Mouse (Mus musculus): ENCODE results near the gene Snhg11.
"Not testable (repeated sequence)": the region's sequence is repeated elsewhere in the genome, so short reads cannot be mapped to it uniquely, and the experiment has no call there.

The Snhg11 gene

DNA sequence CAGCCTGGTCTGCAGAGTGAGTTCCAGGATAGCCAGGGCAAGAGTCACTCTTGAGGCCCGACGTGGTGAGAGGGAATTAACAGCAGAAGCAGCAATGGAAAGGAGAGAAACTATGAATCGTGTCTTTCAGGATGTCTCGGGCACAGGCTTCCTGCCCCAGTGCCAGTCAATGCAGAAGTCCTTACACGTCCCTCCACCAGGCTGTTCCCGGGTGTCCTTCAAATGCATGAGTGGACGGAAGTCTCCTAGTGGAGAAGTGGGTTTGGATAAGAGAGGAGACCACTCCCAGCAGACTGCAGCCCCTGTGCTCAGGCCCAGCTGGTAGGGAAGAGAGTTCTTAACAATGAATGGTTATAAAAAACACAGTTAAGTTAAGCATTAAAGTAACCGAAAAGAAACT lies 7.1 kb upstream of the Snhg11 start:
- in situ Hi-C loops (cut with MboI; ENCODE audit: low sequenced_read_pairs) = no loop called here

DNA sequence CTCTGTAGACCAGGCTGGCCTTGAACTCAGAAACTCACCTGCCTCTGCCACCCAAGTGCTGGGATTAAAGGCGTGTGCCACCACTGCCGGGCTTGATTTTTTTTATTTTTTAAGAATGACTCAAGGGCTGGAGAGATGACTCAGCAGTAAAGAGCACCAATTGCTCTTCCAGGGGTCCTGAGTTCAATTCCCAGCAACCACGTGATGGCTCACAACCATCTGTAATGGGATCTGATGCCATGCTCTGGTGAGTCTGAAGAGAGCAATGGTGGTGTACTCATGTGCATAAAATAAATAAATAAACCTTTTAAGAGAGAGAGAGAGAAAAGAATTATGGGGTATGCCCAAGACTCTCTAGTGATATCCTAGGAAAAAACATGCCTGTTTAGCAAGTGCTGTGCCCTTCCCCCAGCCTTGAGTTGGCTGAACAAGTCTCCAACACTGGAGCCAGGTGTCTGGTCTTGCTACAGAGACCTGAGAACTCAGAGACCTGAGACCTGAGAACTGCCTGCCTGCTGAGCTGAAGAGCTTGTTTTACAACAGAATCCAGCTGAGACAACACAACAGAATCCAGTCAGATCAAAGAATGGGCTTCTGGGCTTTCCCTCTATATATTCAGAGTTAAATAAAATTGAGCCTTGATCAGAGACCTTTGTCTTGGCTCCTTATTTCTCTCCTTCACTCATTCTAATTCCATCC lies 5.8 kb upstream of the Snhg11 start:
- in situ Hi-C loops (cut with MboI; ENCODE audit: low sequenced_read_pairs) = no loop called here

DNA sequence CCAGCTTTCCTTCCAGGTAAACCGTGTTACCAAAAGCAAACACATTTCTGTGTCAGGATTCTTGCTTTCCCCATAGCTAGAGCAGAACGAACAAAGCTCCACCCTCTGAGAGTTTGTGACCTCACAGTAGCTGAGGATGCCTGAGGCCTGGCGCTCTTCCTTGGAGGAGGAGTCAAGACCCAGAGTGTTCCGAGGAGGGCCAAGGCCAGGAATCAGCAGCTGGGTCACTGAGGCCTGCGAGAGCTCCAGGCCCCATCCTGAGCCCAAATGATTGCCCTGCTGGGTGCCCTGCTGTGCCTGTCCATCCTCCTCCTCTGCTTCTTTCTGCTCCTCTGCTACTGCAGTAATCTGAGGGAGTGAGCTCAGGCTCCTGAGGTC lies 5.3 kb upstream of the Snhg11 start:
- in situ Hi-C loops (cut with MboI; ENCODE audit: low sequenced_read_pairs) = no loop called here

DNA sequence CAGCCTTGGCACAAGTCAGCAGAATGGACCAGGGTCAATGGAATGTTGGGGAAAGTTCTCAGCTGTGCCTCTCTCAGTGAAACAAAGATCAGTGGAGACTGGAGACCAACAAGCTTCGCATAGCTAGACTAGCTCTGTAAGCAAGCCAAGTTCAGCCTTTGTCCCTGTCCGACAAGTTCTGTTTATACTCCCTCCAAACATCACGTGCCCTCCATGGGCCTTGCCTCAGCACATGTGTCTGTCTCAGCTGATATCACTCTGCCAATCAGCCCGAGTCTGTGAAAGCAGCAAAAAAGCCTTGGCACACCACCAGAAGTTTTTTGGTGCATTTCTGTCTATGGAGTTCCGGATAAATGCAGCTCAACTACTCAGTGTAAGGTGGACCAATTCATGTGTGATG lies 2.4 kb upstream of the Snhg11 start:
- in situ Hi-C loops (cut with MboI; ENCODE audit: low sequenced_read_pairs) = no loop called here

DNA sequence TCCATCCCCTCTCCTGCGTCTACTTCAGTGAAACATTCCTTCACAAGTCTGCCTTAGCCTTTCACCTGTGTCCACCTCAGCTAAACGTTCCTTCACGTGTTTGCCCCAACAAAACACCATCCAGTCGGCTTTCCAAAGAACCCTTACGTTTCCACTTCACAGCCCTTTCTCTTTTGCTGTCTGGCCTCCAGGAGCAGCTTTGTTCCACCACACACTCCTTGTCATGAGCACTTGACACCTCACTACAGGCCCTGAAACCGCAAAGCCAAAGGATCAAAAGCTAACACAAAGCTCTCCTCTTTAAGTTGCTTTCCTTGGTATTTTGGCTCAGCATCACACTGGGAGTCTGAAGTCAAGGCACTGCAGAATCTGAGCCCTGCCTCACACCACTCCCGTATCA lies 1.9 kb upstream of the Snhg11 start:
- in situ Hi-C loops (cut with MboI; ENCODE audit: low sequenced_read_pairs) = no loop called here

DNA sequence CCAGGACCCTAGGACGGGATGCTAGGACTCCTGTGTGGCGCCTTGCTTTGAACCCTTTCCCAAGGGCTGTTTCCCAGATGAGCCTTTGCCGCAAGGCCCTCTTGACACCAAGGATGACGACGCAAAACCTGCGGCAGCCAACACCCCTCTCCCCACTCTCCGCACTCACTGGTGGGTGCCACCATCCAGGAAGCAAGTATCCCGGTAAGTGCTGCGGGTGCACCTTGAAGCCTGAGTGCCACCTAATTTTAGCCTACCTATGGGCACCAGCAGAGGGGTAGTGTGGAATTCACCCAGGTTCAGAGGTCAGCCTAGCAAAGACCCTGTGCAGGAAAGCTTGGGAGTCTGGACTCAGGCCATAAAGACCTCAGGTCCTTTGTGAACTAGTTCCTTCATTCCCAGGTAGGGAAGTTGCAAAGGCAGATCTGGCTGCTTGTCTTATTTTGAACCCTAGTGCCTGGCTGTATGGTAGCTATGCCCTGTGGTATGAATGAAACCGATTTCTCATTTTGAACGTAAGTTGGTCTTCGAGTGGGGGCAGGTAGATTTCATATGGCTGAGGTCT lies 767 bp downstream of the Snhg11 start:
- in situ Hi-C loops (cut with MboI; ENCODE audit: low sequenced_read_pairs) = no loop called here

DNA sequence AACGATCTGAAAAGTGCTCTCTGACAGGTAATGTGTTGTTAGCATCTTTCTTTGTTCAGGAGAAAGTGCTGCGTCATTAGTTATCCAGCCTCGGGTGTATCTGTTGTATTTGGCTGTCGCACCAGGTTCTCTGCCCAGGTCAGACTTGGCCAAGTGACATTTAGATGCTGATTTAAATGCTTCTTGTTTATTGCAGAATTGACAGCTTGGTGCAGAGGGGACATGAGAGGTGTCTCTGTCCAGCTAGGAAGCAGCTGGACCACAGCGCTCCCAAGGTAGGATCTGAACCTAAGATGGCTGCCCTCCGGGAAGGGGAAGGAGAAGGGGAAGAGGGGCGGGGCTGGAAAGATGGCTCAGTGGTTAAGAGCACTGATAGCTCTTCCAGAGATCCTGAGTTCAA lies 1.4 kb downstream of the Snhg11 start:
- in situ Hi-C loops (cut with MboI; ENCODE audit: low sequenced_read_pairs) = no loop called here

DNA sequence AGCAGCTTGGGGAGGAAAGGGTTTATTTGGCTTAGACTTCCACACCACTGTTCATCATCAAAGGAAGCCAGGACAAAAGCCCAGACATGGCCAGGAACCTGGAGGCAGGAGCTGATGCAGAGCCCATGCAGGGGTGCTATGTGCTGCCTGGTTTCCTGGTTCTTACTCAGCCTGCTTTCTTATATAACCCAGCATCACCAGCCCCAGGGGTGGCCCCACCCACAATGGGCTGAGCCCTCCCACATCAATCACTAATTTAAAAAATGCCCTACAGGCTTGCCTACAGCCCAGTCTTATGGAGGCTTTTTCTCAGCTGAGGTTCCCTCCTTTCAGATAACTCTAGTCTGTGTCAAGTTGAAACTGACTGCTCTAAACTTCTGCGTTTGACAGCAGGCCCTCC lies 2.4 kb downstream of the Snhg11 start:
- in situ Hi-C loops (cut with MboI; ENCODE audit: low sequenced_read_pairs) = no loop called here

DNA sequence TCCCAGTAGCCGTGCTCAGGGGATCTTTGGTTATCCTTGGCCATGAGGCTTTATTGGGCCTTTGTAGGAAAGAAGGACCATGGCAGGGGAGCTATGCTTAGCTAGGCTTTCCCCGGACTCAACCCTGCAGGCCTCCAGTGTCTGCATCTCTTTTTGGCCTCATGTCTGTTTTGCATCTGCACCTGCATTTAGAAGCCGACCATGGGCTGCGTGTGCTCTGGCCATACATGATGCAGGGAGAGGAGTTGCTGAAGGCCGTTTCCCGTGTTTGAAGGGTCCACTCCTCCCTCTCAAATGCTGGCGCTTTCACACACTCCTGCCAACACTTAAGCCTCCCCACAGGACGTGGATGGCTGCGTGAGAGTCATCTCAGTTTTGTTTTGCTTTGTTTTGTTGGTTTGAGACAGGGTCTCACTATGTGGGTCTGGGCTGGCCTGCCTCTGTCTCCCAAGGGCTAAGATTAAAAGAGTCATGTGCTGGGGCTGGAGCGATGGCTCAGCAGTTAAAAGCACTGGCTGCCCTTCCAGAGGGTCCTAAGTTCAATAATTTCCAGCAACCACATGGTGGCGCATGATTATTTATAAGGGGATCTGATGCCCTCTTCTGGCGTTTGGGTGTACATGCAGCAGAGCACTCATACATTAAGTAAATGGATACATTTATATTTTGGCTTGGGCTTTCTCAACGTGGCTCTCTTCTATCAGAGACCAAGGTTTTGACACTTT lies 4.1 kb downstream of the Snhg11 start:
- in situ Hi-C loops (cut with MboI; ENCODE audit: low sequenced_read_pairs) = no loop called here

DNA sequence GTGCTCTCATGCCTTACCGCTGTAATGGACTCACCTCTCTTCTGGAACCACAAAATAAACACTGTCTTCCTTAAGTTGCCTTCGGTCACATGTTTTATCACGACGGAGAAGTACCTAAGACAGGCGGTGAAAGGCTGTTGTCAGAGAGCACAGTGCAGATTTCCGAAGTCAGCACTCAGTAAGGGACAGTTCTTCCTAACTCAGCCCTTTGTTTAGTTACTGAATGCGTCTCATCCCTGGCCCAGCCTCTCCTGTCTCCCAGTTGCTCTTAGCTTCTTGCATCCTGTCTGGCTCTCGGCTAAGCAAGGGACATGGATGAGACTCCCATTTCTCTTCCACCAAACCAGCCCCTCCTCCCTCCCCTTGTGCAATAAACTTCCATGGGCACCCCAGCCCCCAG lies 10.6 kb downstream of the Snhg11 start:
- in situ Hi-C loops (cut with MboI; ENCODE audit: low sequenced_read_pairs) = no loop called here

DNA sequence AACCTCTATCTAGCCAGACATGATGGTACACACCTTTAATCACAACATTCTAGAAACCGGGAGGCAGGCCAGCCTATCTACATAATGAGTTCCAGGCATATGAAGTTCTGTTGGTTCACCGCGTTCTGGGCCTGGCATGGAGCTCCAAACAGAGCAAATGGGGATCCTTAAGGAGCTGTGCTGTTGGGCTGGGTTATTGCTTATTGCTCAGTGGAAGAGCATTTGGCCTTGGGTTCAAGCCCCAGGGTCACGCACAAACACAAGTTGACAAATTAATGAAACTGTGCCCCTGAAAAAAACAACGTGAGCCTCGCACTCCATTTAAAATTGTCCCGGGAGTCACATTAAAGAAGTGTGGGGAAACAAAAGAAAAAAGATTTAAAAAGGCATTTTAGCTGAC lies 14.0 kb downstream of the Snhg11 start:
- in situ Hi-C loops (cut with MboI; ENCODE audit: low sequenced_read_pairs) = no loop called here

DNA sequence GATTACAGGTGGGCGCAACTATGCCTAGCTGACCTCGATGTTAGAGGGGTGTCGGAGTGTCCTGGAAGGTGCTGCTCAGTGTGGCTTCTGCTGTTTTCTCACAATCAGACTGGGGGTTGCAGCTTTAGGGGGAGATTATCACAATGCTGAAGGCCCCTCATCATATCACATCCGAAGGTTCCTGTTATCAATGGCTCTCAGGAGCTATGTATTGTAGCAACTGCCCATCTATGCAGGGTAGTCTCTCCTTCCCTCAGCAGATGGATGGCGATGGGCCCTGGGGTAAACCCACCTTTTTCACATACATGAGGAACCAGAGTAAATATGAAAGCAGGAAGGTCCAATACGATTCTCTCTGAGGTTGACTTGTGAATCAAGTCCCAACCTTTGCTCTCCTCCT lies 20.9 kb downstream of the Snhg11 start:
- in situ Hi-C loops (cut with MboI; ENCODE audit: low sequenced_read_pairs) = no loop called here

DNA sequence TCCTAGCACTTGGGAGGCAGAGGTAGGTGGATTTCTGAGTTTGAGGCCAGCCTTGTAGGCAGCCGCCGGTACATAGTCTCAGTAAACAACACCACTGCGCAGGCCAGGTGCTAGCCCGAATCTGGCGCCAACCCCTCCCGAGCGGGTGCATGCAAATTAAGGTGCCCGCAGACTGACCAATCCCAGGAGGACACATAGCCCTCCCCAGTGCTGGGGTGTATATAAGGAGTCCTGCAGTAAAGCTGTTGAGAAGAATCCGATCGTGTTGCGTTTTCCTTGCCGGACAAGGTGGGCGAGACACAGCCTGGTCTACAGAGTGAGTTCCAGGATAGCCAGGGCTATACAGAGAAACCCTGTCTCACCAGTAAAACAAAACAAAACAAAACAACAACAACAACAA lies 21.7 kb downstream of the Snhg11 start:
- in situ Hi-C loops (cut with MboI; ENCODE audit: low sequenced_read_pairs) = not testable (repeated sequence)

DNA sequence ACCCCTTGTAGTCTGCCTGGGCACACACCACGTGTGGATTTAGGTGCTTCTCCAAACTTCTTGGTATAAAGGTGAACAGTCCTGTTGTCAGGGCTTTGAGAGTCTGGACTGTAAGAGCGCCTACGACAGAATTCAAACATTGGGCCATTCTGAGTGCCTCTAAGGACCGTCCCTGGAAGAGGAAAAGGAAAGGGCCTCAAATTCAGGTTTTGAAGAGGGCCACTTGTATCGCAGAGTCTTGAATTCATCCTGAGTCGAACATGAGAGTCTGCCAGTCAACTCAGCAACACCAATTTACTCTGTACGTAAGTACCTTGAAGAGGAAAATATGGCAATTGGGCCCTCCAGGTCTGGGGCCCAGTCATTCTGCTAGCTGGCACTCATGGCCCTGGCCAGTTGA lies 27.5 kb downstream of the Snhg11 start:
- in situ Hi-C loops (cut with MboI; ENCODE audit: low sequenced_read_pairs) = no loop called here

DNA sequence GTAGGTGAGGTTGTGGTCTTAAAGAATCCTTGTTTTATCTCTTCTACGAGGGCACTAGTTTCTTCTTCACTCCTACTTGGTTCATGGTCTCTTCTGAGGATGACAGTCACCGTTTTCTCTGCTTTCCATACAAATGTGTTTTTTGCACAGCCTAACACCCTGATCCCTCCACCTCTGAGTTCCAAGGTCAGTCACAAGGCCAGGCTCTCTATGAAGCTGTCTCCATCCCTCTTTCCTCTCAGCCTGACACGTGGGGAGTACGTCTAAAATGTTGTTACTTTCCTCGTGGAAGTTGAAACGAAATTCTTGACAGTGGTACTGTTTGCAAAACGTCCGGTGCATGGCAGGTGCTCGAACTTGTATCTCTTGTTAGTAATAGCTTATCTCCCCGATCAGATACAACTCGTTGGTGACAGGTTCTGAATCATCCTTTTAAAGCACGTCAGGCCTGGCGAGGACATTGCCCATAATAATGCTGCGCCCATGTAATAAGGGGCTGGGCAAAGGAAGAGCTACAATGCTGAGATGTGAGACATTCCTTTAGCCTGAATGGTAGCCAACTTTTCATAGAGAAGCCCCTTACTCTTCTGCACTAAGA lies 33.7 kb downstream of the Snhg11 start:
- in situ Hi-C loops (cut with MboI; ENCODE audit: low sequenced_read_pairs) = no loop called here

DNA sequence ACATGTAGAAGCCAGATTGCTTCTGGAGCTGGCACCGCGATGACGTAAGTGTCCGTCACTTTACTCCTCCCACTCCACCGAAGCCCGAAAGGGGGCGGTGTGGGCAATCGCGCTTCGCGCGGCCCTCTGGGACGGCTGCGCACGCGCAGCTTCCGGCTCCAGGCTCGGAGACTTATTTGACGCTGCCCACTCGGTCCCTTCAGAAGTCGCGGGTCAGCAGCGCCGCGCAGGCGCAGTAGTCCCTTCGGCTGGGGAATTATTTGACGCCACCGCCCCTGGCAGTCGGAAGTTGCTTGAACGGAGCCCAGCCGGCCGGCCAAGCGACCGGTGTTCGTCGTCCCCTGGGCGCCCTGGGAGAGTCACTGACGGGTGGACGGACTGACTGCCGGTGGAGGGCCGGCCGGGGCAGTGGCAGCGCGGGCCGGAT lies 34.2 kb downstream of the Snhg11 start, which contains the start of gene Ralgapb:
Gene Ralgapb, plus strand, starts transcription at position 254 of the 427 bp plus-strand sequence.
- in situ Hi-C loops (cut with MboI; ENCODE audit: low sequenced_read_pairs) = no loop called here

DNA sequence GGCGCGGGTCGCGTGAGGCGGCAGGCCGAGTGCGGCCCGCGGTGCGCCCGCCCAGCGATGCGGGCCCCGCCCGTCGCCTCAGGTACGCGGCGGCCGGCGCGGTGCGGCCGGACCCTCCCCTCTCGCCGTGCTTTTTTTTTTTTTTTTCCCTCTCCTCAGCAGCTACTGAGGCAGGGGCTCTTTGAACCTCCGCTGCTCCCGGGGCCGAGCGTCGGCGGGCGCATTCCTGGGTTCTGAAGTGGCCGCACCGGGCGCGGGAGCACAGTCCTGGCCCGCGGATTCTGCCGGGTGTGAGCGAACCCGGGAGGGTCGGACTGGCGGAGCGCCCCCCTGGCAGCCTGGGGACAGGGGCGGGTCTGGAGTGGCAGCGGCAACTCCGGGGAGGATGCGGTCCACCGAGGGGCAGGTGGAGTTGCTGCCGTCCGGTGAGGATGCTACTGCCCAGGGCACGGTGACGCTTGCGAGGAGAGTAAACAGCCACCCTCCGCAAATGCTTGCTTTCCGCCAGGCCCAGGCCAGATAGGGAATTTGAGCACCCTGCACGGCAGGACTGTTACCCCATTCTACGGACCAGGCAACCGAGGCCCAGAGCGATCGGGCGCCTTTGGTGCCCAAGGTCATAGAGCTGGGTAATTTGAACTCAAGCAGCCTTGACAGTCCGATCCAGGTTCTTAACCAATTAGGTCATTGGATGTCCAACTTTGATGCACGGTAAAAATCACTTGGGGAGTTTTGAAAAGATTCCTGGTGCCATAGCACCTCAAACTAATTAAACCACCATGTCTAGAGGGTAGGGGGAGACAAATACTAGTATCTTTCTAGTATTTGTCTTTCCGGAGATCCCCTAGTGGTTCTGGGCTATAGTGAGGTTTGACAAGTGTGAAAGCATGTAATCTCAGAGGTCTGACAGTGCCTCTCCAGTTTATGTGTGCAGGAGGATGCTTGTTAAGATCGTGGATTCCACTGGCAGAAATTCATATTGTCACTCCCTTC lies 34.9 kb downstream of the Snhg11 start:
- in situ Hi-C loops (cut with MboI; ENCODE audit: low sequenced_read_pairs) = no loop called here

DNA sequence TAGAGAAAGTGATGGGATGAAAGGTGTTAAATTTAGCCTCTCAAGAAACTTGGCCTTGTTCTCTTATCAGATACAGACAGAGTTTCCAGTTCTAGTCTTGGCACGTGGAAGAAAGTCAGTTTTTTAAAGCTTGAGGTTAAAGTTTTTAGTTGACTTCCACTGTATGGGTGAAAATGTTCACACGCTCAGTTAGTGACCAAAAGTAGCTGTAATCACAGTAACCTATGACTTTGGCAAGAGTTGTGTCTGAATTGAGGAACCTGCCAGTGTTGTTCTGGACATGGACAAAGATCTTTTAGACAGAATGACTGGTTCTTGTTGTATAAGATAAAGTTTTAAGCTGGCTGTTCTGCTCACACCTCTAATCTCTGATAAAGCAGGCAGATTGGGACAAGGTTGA lies 37.8 kb downstream of the Snhg11 start:
- in situ Hi-C loops (cut with MboI; ENCODE audit: low sequenced_read_pairs) = no loop called here

DNA sequence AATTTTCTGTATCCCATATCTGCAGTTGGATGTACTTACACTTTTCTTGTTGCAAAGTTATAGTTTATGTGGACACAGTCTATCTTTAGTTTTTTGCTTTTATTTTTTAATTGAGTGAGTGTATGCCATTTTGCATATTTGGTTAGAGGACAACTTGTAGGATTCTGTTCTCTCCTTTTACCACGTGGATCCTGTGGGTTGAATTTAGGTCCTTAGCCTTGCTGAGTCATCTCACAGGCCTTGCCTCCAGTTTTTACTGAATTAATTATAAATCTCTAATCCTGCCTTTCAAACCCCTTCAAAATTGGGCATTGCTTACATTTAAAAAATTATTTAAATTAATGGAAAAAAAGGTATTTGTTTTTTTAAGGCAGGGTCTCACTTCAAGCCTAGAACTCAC lies 40.4 kb downstream of the Snhg11 start:
- in situ Hi-C loops (cut with MboI; ENCODE audit: low sequenced_read_pairs) = no loop called here

DNA sequence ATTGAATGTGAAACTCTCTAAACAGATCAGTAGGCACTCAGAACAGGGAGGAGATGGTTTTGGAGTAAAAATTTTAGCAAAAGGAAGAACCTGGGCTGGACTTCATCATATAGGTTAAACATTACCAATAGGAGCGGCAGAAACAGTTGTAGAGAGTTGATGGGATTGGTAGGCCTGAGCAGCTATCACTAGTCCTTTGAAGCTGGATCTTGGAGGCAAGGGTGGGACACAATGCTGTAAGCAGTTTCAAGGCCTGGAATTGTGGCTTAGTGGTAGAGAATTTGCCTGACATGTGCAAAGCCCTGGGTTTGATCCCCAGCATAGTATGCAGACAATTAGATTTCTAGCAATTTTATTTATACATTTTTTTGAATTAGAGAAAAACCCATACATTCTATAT lies 43.2 kb downstream of the Snhg11 start:
- in situ Hi-C loops (cut with MboI; ENCODE audit: low sequenced_read_pairs) = no loop called here

Measured in CH12F3 (cell line).